Mouse (Mus musculus) embryo, embryonic 10 days (tissue): ENCODE measurements around the gene Slc7a5.

Experiments
- DNase-seq: peaks from one replicate; pipeline ENCODE4 v3.0.0-alpha.2; 2015; ENCODE audit warnings: low spot score

The Slc7a5 gene

DNA sequence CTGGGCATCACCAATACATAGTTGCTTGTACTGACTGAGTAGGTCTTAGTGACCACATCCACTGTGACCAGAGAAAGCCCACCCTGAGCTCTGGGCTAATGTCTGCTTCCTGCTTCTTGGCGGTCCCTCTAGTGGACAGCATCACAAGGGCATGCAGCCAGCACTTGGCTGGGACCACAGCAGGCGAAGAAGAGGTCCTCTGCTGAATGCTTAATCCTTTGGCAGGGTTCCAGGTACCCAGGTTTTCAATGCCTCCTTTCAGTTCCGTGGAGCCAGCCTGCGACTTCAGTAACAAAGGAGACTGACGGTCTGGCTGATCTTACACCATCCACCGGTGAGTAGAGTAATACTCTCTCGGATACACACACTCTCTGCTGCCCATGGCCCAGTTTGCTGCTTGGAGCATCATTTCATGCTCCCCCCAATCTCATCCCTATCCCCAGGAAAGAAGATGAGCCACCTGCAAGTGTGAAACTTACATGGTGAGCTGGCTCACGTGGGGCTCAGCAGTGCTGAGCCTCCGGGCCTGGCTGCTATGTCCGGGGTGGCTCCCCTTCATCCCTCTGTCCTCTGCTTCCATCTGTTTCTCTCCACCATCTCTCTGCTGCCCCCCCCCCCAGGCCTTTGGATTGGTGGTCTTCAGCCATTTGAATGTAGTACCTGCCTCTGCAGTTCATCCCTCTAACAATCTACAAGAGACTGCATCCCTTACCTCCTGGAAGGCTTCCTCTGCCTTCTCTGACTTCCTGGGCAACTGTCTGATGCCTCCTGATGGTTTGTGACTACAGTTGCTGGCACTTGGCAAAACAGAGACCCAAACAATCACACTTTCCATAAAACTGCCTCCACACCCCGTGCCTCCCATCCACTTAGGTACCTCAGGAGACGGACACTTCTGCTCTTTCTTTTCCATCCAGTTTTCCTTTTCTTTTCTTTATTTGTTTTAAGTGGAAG, 28.1 kb upstream of the Slc7a5 start:
- no peak for DNase-seq

DNA sequence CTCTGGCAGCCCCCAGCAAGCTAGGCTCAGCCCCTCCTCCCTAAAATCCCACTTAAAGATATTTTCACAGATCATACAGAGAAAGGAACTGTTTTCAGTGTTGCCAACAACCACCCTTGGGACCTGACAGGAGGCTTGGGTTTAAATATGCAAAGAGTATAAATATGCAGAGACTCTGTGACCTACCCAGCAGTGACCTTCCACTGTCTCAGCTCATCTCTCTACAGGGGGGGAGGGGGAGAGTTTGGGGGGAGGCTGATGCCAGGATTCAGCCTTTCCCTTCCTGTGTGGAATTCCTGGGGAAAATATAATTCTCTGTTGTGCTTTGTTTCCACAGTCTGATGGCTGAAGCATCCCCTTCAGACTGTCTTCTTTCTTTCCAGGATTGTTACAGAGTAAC, 27.4 kb upstream of the Slc7a5 start:
- DNase-seq: no peak

DNA sequence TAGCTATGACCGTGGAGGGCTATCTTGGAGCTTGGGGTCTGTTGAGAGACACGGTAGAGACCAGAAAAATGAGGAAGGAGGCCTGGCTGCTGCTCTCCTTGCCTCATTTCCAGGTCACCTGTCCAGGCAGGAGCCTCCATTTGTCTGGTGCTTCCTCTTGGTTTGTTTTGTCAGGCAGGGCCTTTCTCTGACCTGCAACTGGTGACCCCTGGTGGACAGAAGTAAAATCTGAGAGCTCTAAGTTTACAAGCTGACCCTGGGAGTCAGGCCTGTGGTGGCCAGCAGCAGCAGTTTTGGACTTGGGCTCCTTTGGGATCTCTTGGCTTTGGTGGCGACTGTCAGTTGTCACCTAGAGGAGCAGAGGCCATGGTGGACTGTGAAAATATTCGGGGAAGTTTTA, 27.0 kb upstream of the Slc7a5 start:
- peak; percentile 77 for DNase-seq

- no peak for DNase-seq
Observed at GRCm38 (mm10) chr8:121932668-121933520, 25.4 kb upstream of the Slc7a5 start.

DNA sequence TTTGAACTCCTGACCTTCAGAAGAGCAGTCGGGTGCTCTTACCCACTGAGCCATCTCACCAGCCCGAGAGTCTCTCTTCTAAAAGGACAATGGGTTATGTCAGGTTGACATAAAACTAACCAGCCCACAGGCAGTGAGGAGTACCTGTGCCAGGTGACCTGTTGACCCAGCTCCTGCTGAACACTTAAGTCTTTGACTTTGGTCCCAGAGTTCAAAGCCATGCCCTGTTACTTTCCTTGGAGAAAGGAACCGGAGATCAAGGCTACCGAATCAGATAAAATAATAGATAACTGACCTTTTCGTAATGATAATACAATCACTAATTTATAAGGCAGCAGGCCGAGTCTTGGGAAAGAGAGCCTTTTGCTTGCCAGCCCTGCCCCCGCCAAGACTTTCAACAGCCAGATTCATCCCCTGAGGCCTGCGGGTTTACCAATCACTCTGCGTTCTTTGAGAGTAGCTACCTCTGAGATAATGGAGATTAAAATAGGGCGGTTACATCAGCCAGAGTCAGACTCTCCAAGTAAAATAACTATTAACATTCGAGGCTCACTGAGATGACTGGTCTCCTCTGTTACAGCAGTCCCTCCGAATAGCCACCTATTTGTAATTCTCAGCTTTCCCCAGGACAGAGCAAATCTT, 24.7 kb upstream of the Slc7a5 start:
- no peak for DNase-seq

GRCm38 (mm10) chr8:121931571-121931970, 24.1 kb upstream of the Slc7a5 start:
- no peak for DNase-seq

DNA sequence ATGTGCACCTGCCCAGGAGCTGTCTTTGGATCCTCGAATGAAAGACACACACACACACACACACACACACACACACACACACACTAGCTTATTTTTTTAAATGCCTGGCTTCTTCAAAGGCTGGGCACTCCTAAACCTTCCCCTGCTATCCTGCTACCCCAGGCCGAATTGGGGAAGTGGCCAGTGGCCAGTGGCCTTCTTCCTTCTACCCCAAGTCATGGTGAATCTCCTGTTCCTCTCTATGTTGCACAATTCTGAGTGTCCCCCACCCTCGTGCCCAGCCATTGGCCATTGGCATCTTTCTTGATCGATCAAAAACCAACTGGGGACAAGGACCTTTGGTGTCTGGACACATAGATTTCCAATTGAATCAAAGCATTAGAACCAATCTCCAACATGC, 22.6 kb upstream of the Slc7a5 start:
- no peak for DNase-seq

GRCm38 (mm10) chr8:121927316-121927715, 19.8 kb upstream of the Slc7a5 start:
- DNase-seq: peak; percentile 83

DNA sequence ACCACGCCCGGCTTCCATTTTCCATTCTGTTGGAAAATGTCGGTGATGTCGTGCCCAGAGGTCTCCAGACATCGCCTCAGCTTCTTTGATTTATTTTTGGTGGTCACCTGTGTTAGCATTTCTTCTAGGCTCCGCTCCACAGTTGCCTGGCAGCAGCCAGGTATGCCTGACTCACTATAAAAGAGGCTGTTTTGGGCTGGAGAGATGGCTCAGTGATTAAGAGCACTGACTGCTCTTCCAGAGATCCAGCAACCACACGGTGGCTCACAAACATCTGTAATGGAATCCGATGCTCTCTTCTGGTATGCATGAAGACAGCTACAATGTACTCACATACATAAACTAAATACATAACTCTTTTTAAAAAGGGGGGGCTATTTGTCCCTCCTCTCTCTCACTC, 18.8 kb upstream of the Slc7a5 start:
- no peak for DNase-seq

GRCm38 (mm10) chr8:121925624-121926023, 18.1 kb upstream of the Slc7a5 start:
- peak; percentile 94 for DNase-seq

DNA sequence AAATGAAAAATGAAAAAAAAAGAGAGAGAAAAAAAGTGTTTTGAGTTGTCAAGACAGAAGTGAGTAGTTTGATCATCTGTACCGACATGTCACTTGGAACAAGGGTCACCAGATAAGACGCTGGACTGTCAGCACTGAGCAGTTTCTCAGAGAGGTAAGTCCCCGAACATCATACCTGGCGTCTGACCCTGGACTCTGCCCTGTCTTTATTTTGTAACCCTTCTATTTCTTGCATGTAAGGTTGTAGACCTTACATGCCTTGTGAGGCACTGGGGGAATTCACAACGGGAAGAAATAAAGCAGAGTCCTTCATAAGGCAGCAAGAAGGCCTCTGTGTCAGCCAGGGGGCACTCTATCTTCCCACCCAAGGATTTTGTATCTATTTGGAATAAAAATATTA, 17.2 kb upstream of the Slc7a5 start:
- no peak for DNase-seq

GRCm38 (mm10) chr8:121922101-121922500, 14.6 kb upstream of the Slc7a5 start:
- no peak for DNase-seq

- no peak for DNase-seq
Observed at GRCm38 (mm10) chr8:121921582-121921981, 14.1 kb upstream of the Slc7a5 start.

DNA sequence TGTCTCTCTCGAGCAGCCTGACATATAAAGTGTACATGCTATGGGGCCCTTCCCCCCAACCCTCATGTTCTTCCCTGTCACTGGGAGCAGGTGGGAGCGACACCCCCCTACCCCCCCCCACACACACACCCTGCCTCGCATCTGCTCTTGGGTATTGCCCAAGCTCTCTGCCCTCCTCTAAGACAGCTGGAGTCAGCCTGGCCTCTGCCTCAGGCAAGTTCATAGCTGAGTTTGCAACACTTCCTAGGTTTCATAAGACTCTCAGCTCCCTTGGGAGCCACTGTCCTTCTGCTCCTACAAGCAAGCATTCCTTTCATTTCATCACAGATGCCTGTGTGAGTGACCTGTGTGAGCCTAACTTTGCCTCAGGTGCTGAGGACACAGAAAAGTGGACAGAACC, 12.2 kb upstream of the Slc7a5 start:
- DNase-seq: no peak

GRCm38 (mm10) chr8:121919158-121919557, 11.7 kb upstream of the Slc7a5 start:
- no peak for DNase-seq

- no peak for DNase-seq
Observed at GRCm38 (mm10) chr8:121913378-121913777, 5.9 kb upstream of the Slc7a5 start.

DNA sequence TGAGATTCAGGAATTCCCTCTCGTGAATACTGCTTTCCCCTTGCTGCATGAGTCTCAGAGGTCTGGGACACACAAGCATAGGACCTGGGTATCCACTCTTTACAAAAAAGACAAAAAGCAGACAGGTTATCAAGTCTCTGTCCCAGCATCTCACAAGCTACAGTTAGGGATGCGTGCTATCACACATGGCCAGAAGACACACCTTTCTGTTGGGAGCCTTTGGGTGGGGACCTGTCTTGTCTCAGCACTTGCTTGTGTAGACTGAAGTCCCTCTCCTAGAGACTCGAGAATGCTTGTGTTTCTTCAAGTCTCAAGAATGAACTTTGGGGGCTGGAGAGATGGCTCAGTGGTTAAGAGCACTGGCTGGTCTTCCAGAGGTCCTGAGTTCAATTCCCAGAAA, 5.3 kb upstream of the Slc7a5 start:
- no peak for DNase-seq

DNA sequence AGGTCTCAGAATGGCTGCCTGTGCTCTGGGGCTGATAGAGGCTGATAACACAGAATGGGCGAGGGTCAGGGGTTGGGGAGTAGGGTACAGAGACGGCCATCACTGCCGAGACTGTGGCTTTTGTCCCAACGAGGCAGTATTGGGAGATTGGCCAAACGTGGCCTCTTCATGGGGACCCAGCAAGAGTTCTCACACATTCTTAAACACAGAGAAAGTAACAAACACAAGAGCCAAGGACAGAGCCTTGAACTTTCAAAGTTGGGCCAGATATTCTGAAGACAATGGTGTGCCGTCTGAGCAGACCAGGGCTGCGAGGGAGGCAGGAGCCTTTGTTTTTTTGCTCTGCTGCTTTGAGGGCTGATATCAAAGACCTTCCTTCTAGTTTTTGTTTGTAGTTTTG, 4.5 kb upstream of the Slc7a5 start:
- no peak for DNase-seq

- no peak for DNase-seq
Observed at GRCm38 (mm10) chr8:121911400-121911799, 3.9 kb upstream of the Slc7a5 start.

DNA sequence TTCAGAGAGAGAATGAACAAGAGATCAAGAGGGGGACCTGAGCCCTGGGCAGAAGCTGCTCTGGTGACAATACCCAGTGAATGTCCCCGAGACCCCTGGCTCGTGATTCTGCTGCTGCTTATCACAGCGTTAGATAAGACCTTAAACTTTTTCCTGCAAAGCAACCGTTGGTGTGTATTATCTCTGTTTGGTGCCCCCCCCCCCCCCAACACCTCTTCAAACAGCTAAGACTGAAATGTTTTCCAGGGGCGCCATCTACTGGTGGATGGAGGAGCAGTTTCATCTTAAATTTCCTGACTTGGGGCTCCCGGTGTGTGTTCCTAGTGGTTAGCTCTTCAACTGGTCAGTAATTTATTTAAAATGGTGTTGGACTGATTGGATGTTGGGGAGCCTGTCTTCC, 2.2 kb upstream of the Slc7a5 start:
- DNase-seq: peak; percentile 74

DNA sequence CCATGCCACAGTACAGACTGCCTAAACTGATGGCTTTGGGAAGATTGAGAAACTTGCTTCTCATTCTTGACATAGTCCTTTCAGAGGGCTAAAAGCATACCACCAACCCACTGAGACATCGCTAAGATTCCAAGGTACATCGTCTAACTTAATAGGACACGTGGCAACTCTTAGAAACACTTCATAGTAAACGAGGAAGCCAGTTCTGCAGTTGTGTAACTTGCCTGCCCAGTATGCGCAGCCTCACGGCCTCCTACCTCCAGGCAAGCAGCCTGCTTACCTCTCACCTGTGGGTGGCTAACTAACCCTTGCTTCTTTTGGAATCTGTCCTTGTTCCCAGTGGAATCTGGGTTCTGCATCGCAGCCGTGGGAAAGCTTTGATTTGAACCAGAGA, 1.7 kb upstream of the Slc7a5 start:
- no peak for DNase-seq

GRCm38 (mm10) chr8:121908378-121909147, 1.1 kb upstream of the Slc7a5 start:
- no peak for DNase-seq
